Mouse (Mus musculus) lung, postnatal 0 days (tissue): ENCODE results near the gene Rmi2.

Experiments used
- CTCF ChIP-seq: IDR thresholded peaks from 2 replicates; pipeline ENCODE4 v1.5.1; 2016; ENCODE audit warnings: antibody characterized with exemption, mild to moderate bottlenecking
- EP300 ChIP-seq: IDR thresholded peaks from 2 replicates; pipeline ENCODE4 v1.6.1; 2016; ENCODE audit warnings: antibody characterized with exemption, mild to moderate bottlenecking, control low read depth

DNA sequence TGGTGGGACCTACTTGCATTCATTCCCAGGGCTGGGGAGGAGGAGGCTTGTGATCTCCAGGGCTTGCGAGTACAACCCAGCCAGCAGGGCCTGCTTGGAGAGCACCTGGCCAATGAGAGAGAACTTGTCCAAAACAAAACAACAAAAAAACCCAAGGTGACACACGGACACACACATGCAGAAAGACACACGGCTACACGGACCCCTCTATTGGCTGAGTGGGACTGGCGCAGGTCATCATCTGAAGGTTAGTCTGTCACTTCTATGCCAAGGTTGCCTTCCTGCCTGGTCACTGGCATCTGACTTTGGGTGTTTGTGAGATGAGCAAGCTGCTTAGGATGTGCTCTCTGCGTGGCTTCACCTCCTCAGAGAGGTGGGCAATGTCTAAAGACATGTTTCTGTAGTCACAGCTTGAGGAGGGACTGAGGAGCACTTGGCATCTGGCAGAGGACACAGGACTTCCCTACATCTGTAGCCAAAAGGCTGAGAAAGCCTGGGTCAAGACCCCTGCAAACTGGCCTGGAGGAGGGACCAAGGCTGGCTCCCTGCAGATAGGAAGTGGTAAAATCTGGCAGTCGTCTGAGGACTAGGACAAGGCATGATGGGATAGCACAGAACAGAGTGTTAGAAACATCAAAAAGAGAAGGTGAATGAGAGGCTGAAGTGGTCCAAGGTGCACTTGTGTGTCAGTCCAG, 6.9 kb upstream of the Rmi2 start:
- TF ChIP-seq CTCF (no peak), EP300 (no peak)
